Mouse (Mus musculus) gastrocnemius, postnatal 14 days (tissue): ENCODE measurements around the gene Thnsl2. TPM values are rescaled to one million over a fixed set of nuclear protein-coding genes. Genes with fewer than 3 reads are reported as not detected.

Experiments used
- DNase-seq: peaks from one replicate; pipeline ENCODE4 v3.0.0; 2021; ENCODE audit warnings: mixed read lengths
- intact Hi-C: fragments of 180-260 bp; cut with DNase I; formaldehyde crosslinking; loops from one replicate; pipeline ENCODE4 v1.15.1; 2025; ENCODE audit warnings: low total_unique reads
- long read RNA-seq, 2 experiments: library from polyadenylated mRNA; stranded (forward); transcript quantifications; one replicate each; pipeline ENCODE4 v2.0.0; 2021
- total RNA-seq, 2 experiments: library from RNA; stranded (reverse); gene quantifications; 2 replicates each; pipeline ENCODE4 v1.2.3; 2021

The Thnsl2 gene
- 1 to 10 TPM; 5.9 to 6.2 TPM for total RNA-seq
- long read RNA-seq, experiment 1, transcript Thnsl2-202 (9 exons, 2,077 nt): major isoform, 6 of 8 reads
- long read RNA-seq, experiment 1, partial matches to known transcripts: 0 of 8 reads
- long read RNA-seq, experiment 1, other reads (novel, unspliced or antisense): 2 of 8 reads
- long read RNA-seq, experiment 2, partial matches to known transcripts: 0 of 4 reads
- long read RNA-seq, experiment 2, other reads (novel, unspliced or antisense): 0 of 4 reads

- intact Hi-C loops: no loop called here
- peak; percentile 79 for DNase-seq
Observed at GRCm38 (mm10) chr6:71143894-71144455, at the start of gene Thnsl2. TSS of gene Thnsl2 (minus strand) at chr6:71144439.

- intact Hi-C loops: no loop called here
- no peak for DNase-seq
Observed at GRCm38 (mm10) chr6:71193151-71193740, 49.0 kb upstream of the Thnsl2 start.

- intact Hi-C loops: no loop called here
- DNase-seq: no peak
Observed at GRCm38 (mm10) chr6:71190501-71190900, 46.3 kb upstream of the Thnsl2 start.

GRCm38 (mm10) chr6:71189578-71189977, 45.3 kb upstream of the Thnsl2 start:
- no peak for DNase-seq
- intact Hi-C loops: no loop called here

- no peak for DNase-seq
- intact Hi-C loops: no loop called here
Observed at GRCm38 (mm10) chr6:71184941-71185604, 40.8 kb upstream of the Thnsl2 start.

- intact Hi-C loops: no loop called here
- no peak for DNase-seq
Observed at GRCm38 (mm10) chr6:71180596-71180995, 36.4 kb upstream of the Thnsl2 start.

- DNase-seq: no peak
- intact Hi-C loops: no loop called here
Observed at GRCm38 (mm10) chr6:71172812-71173580, 28.8 kb upstream of the Thnsl2 start.

- intact Hi-C loops: loop anchor here (5.0 kb wide), 1 partner anchor 231 kb away; no protein-coding TSS in a partner anchor
Observed at GRCm38 (mm10) chr6:71166551-71167169, 22.4 kb upstream of the Thnsl2 start.

GRCm38 (mm10) chr6:71164394-71164793, 20.2 kb upstream of the Thnsl2 start:
- no peak for DNase-seq
- intact Hi-C loops: no loop called here

More at GRCm38 (mm10) chr6:71166551-71167169, 22.4 kb upstream of the Thnsl2 start:
- DNase-seq: no peak

GRCm38 (mm10) chr6:71162269-71162668, 18.0 kb upstream of the Thnsl2 start:
- no peak for DNase-seq
- intact Hi-C loops: no loop called here

GRCm38 (mm10) chr6:71161290-71161689, 17.1 kb upstream of the Thnsl2 start:
- no peak for DNase-seq
- intact Hi-C loops: no loop called here

- no peak for DNase-seq
- intact Hi-C loops: loop anchor here (10.0 kb wide), 1 partner anchor 638 kb away; no protein-coding TSS in a partner anchor
Observed at GRCm38 (mm10) chr6:71156674-71157326, 12.6 kb upstream of the Thnsl2 start.

GRCm38 (mm10) chr6:71154861-71155260, 10.6 kb upstream of the Thnsl2 start:
- no peak for DNase-seq
- intact Hi-C loops: loop anchor here (10.0 kb wide), 1 partner anchor 640 kb away; no protein-coding TSS in a partner anchor

- no peak for DNase-seq
- intact Hi-C loops: loop anchor here (10.0 kb wide), 1 partner anchor 641 kb away; no protein-coding TSS in a partner anchor
Observed at GRCm38 (mm10) chr6:71153486-71153885, 9.2 kb upstream of the Thnsl2 start.

- intact Hi-C loops: loop anchor here (10.0 kb wide), 1 partner anchor 644 kb away; no protein-coding TSS in a partner anchor
- DNase-seq: no peak
Observed at GRCm38 (mm10) chr6:71151098-71151497, 6.9 kb upstream of the Thnsl2 start.

GRCm38 (mm10) chr6:71149534-71149933, 5.3 kb upstream of the Thnsl2 start:
- DNase-seq: peak; percentile 38
- intact Hi-C loops: no loop called here

- intact Hi-C loops: no loop called here
- no peak for DNase-seq
Observed at GRCm38 (mm10) chr6:71148336-71148735, 4.1 kb upstream of the Thnsl2 start.

GRCm38 (mm10) chr6:71145288-71145989, 1.2 kb upstream of the Thnsl2 start:
- intact Hi-C loops: no loop called here
- no peak for DNase-seq
